Mouse (Mus musculus) neural tube, embryonic 13.5 days (tissue): ENCODE data around the gene Snx13. TPM values are rescaled to one million over a fixed set of nuclear protein-coding genes. Genes with fewer than 3 reads are reported as not detected.

ENCODE experiments used
- ATAC-seq: fragments of 200-750 bp; cut with Nextera tagmentation; 2 replicates; pipeline ENCODE4 v1.8.0; 2017; ENCODE audit warnings: low read depth, mild to moderate bottlenecking, moderate TSS enrichment, moderate library complexity
- H3K27ac ChIP-seq: fragments of 300-500 bp; sonication (generic); replicated peaks from 2 replicates; pipeline ENCODE4 v1.5.1; 2015; ENCODE audit warnings: moderate library complexity, mild to moderate bottlenecking, inconsistent platforms
- H3K27me3 ChIP-seq: fragments of 300-500 bp; sonication (generic); 2 replicates; pipeline ENCODE4 v1.6.1; 2015; ENCODE audit warnings: mild to moderate bottlenecking, inconsistent platforms
- H3K36me3 ChIP-seq: fragments of 300-500 bp; sonication (generic); 2 replicates; pipeline ENCODE4 v1.6.1; 2015; ENCODE audit warnings: mild to moderate bottlenecking, inconsistent platforms
- H3K4me1 ChIP-seq: fragments of 300-500 bp; sonication (generic); replicated peaks from 2 replicates; pipeline ENCODE4 v1.6.1; 2015; ENCODE audit warnings: inconsistent platforms
- H3K4me2 ChIP-seq: fragments of 300-500 bp; sonication (generic); 2 replicates; pipeline ENCODE4 v1.6.1; 2015; ENCODE audit warnings: inconsistent platforms, mild to moderate bottlenecking, moderate library complexity
- H3K4me3 ChIP-seq: fragments of 300-500 bp; sonication (generic); 2 replicates; pipeline ENCODE4 v1.5.1; 2015; ENCODE audit warnings: mild to moderate bottlenecking, inconsistent platforms
- H3K9ac ChIP-seq: fragments of 300-500 bp; sonication (generic); 2 replicates; pipeline ENCODE4 v1.6.1; 2015; ENCODE audit warnings: moderate library complexity, mild to moderate bottlenecking, inconsistent platforms
- H3K9me3 ChIP-seq: fragments of 300-500 bp; sonication (generic); 2 replicates; pipeline ENCODE4 v1.6.1; 2016; ENCODE audit warnings: inconsistent platforms
- WGBS: fragments of 180-500 bp; shearing (Covaris S2); methylation state at CpG from one replicate; pipeline ENCODE4 v1.1.7; 2015; 5-methylcytosine and 5-hydroxymethylcytosine counted together
- polyA plus RNA-seq: library from polyadenylated mRNA; unstranded; fragments of >200 nt; fragmentation: Nextera tagmentation; extraction: Ambion mirVana; gene quantifications from 2 replicates; pipeline ENCODE4 v1.2.1, GENCODE M21; 2015

Snx13 gene
- polyA plus RNA-seq, 1 experiment from 2014 or later = 25.3 TPM

DNA sequence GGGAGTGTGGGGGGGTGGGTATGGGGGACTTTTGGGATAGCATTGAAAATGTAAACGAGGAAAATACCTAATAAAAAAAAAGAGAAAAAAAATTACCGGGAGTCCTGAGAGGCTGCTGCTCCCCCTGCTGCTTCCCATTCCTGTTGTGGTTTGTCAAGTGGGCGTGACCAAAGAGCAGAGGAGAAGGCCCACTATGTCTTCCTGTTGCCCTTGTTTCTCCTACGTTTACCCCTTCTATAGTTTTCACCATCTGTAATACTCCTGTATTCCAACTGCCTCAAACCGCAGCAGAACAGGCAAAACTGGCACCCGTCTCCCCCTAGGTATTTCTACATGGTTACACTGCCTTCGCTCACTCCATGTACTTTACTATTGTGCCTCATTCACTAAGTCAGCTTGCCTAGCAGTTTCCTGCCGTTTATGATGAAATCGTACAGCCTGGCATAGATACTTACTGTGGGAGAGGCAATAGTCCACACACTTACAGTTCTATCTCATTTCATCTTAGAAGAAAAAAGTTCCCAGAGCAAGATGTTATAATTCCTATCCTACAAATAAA lies 28.2 kb upstream of the Snx13 start:
- Histone ChIP-seq H3K4me3 (no peak overlapping the region), H3K9me3 (no peaks in the 10 kb centered on the region), H3K4me2 (no peak overlapping the region), H3K27ac (no peak overlapping the region), H3K4me1 (no peaks in the 10 kb centered on the region), H3K9ac (no peak overlapping the region), H3K27me3 (no peaks in the 10 kb centered on the region), H3K36me3 (no peaks in the 10 kb centered on the region)
- 79% methylated on average over 9 of the region's 9 CpGs for WGBS
- no peak for ATAC-seq

DNA sequence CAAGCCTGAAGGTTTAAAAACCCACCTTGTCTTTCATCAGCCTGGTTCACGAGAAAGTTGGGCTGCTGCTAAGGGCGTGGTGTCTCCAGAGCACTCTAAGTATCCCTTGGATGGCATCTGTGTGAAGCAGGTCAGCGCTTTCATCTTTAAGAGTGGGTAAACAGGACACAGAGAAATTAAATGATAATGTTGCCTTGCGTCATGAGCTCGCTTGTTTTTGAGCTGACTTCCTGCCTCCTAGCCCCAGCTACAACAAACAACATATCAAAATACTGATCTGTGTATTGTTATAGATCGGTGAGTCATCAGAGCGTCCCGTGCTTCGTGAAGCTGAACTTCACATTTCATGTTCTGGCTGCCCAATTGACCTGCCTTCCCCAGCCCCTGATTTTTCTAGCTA lies 25.7 kb upstream of the Snx13 start:
- no peak overlapping the region for H3K9ac ChIP-seq
- 90% methylated on average over 9 of the region's 9 CpGs for WGBS
- H3K4me2 ChIP-seq = no peak overlapping the region
- no peak overlapping the region for H3K27ac ChIP-seq
- H3K4me1 ChIP-seq = no peaks in the 10 kb centered on the region
- H3K36me3 ChIP-seq = no peaks in the 10 kb centered on the region
- ATAC-seq = no peak
- no peaks in the 10 kb centered on the region for H3K9me3 ChIP-seq
- H3K4me3 ChIP-seq = no peak overlapping the region
- H3K27me3 ChIP-seq = no peaks in the 10 kb centered on the region

DNA sequence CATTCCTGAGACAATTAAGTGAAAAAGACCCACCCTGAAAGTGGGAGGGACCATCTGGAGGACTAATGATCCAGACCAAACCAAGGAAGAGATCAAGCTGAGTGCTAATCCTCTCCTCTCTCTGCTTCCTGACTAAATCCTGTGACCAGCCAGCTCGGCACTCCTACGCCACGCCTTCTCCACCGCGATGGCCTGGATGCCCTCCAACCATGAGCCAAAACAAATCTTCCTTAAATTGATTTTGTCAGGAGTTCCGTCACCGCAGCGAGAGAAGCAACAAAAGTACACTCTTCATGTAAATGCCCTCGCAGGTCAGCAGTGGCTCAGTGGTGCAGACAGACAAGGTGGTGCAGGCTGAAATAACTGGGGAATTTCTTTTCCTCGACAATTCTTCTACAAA lies 24.9 kb upstream of the Snx13 start:
- Histone ChIP-seq H3K9ac (no peak overlapping the region), H3K36me3 (no peaks in the 10 kb centered on the region), H3K4me3 (no peak overlapping the region), H3K9me3 (no peaks in the 10 kb centered on the region), H3K27ac (no peak overlapping the region), H3K4me1 (no peaks in the 10 kb centered on the region), H3K4me2 (no peak overlapping the region), H3K27me3 (no peaks in the 10 kb centered on the region)
- 58% methylated on average over 10 of the region's 10 CpGs for WGBS
- no peak for ATAC-seq

DNA sequence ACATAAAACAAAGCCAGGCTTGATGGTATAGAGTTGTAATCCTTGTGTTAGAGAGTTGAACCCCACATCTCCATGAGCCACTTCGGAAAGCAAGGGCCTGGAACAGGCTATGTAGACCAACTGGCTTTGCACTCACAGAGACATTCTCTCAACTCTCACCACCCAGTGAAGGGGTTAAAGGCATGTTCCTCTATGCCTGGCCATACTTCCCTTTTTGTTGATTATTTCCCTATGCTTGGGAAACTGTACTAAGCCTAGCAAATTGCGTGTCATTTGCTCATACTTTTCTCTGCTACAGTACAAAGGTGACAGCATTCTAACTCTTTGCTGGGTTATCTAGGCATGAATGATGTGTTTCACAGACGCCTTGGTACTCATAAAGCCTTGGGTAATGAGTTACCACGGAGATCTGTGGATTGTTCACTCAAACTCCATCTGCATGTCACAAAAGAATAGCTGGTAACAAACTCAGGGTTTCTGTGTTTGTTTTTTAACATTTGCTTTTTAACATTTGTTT lies 21.0 kb upstream of the Snx13 start:
- WGBS = 61% methylated on average over 4 of the region's 4 CpGs
- H3K36me3 ChIP-seq = no peaks in the 10 kb centered on the region
- H3K9me3 ChIP-seq = no peaks in the 10 kb centered on the region
- H3K27ac ChIP-seq = no peak overlapping the region
- ATAC-seq = no peak
- no peak overlapping the region for H3K9ac ChIP-seq
- H3K4me2 ChIP-seq = no peak overlapping the region
- H3K4me3 ChIP-seq = no peak overlapping the region
- H3K27me3 ChIP-seq = no peaks in the 10 kb centered on the region
- no peaks in the 10 kb centered on the region for H3K4me1 ChIP-seq

DNA sequence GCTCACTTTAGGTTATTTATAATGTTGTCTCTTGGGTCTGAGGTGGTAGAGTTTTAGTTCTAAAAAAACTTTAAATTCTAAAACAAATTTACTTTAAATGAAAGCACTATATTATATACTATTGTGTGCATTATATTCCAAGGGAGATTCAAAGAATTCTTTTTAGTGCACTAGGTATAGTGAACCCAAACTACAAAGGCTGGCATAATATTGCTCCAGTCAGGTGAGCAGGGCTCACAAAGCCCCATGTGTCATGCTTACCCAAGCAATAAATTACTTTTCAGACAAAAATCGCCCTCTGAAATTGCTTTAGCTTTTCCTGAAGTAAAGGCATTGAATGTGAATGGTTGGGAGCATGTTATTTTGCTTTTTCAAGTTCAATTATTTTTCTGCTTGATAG lies 19.5 kb upstream of the Snx13 start:
- 53% methylated on average over 1 of the region's 1 CpGs for WGBS
- Histone ChIP-seq H3K4me2 (no peak overlapping the region), H3K27me3 (no peaks in the 10 kb centered on the region), H3K4me1 (no peaks in the 10 kb centered on the region), H3K36me3 (no peaks in the 10 kb centered on the region), H3K27ac (no peak overlapping the region), H3K4me3 (no peak overlapping the region), H3K9me3 (no peaks in the 10 kb centered on the region), H3K9ac (no peak overlapping the region)
- ATAC-seq = no peak

DNA sequence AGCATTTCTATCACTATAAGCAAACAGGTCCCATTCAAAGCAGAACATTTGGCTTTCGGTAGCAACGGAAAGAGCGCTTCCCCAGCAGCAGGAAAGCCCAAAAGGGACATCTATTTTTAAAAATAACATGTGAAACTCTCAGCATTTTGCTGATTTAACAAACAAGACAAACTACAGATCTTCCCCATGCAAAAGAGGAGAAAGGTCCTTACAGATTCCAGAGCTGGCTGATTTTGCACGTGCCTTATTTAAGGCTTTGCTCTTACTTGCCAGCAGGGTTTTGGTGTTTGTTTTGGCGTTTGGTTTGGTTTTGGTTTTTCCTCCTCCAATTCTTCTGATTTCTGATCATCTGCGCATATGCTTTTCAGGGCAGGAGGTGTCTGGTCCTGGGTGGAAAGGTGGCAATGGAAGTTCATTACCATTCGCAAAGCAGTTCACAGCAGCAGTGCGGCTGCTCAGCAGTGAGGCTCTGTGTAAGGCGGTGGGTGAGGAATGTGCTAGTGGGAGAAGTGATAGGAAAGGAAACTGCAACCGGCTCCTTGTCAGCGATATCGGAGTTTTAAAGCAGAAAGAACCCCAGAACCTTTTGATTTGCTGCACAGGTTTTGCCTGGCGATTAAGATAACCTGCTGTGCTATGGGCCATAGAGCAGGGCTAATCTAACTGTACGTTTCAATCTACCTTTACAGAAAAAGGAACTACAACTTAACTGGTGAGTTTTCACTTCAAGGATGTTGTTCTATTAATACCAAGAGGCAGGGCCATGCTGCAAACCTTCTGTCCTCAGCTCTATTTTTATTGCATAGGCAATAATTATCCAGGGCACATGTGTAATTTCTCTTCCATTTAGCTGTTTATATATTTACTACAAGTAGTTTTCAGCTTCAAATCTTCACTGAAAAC lies 8.1 kb upstream of the Snx13 start:
- no peak overlapping the region for H3K27ac ChIP-seq
- no peak overlapping the region for H3K4me3 ChIP-seq
- 33% methylated on average over 14 of the region's 14 CpGs for WGBS
- peak overlapping the region; percentile 31 for H3K4me2 ChIP-seq
- H3K27me3 ChIP-seq = no peaks in the 10 kb centered on the region
- no peak for ATAC-seq
- no peak overlapping the region for H3K9ac ChIP-seq
- H3K9me3 ChIP-seq = no peaks in the 10 kb centered on the region
- no peaks in the 10 kb centered on the region for H3K36me3 ChIP-seq
- H3K4me1 ChIP-seq = no peaks in the 10 kb centered on the region

DNA sequence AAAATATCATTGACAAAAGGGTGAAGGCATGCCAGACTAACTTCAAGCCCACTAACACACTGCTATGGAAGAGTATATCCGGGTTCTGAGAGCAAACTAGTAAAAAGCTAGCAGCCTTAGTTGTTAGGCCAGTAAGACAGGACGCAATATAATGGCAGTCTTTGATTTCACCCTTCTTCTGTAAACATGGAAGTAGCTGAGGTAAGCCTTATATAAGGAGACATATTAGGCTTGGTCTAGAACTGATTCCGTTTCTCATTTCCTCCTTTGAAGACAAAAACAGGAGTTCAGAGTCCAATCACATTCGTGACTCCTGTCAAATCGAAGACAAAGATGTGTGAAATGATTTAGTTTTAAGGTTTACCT lies 7.4 kb upstream of the Snx13 start:
- H3K27ac ChIP-seq = no peak overlapping the region
- no peaks in the 10 kb centered on the region for H3K36me3 ChIP-seq
- no peak overlapping the region for H3K9ac ChIP-seq
- H3K9me3 ChIP-seq = no peaks in the 10 kb centered on the region
- ATAC-seq = no peak
- 81% methylated on average over 5 of the region's 5 CpGs for WGBS
- H3K27me3 ChIP-seq = no peaks in the 10 kb centered on the region
- no peaks in the 10 kb centered on the region for H3K4me1 ChIP-seq
- no peak overlapping the region for H3K4me2 ChIP-seq
- H3K4me3 ChIP-seq = no peak overlapping the region

DNA sequence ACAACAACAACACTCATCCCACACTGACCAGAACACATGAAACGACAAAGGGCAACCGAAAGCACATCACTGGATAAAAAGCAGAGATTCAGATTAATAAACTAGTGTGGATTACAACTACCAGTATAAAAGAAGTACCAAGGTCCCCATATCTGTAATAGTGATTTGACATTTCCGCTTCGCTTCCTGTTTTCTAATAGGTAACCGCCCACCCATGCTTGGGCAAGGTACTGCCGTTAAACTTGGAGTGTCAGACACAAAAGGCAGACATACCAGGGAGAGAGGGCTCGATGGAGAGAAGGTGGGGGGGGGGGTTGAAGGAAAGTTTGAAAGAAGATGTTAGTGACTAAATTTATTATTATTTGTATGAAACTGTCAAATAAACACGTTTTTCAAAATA lies 5.0 kb upstream of the Snx13 start:
- ATAC-seq = no peak
- no peak overlapping the region for H3K9ac ChIP-seq
- H3K27ac ChIP-seq = no peak overlapping the region
- H3K9me3 ChIP-seq = no peaks in the 10 kb centered on the region
- WGBS = 74% methylated on average over 8 of the region's 8 CpGs
- H3K27me3 ChIP-seq = peaks cover 7% of the 10 kb centered on the region; the same call in 1 of the 2 replicates
- no peaks in the 10 kb centered on the region for H3K4me1 ChIP-seq
- H3K36me3 ChIP-seq = no peaks in the 10 kb centered on the region
- H3K4me3 ChIP-seq = no peak overlapping the region
- no peak overlapping the region for H3K4me2 ChIP-seq

DNA sequence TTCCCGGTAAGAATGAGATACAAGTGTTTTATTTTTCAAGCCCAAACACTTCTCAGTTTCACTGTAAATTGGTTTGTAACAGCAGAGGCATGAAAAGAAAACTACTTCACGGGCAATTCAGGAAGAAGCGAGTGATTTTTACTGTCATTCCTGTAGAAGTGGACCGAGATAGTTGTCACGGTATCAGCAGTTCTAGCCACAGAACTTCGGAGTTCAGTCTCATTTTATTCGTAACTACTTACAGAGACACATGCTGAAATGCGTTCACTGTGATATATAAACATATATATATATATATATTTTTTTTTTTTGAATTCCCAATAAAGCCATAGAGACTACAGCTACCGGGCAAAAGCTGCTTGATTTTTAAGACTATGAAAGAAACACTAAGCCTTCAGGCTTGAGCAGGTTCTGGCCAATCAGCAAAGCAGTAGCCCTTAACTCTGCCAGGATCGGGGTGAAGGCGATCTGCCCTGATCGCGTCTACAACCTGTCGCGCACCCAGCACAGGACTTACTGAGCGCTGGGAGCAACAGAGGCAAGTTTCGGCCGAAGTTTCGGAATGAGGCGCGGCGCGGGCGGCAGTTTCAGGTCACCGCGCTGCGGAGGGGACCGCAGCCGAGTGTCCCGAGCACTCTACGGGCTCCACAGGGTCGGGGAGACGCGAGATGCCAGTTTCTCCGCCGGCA lies 532 bp upstream of the Snx13 start:
- Histone ChIP-seq H3K4me2 (peak overlapping the region; percentile 75), H3K9me3 (no peaks in the 10 kb centered on the region), H3K4me3 (peak overlapping the region; percentile 90), H3K4me1 (peaks cover 29% of the 10 kb centered on the region), H3K36me3 (no peaks in the 10 kb centered on the region), H3K27me3 (peaks cover 7% of the 10 kb centered on the region; the same call in 1 of the 2 replicates), H3K9ac (peak overlapping the region; percentile 96), H3K27ac (peak overlapping the region; percentile 96)
- ATAC-seq = peak; percentile 72
- under 1% methylated on average over 36 of the region's 36 CpGs for WGBS

DNA sequence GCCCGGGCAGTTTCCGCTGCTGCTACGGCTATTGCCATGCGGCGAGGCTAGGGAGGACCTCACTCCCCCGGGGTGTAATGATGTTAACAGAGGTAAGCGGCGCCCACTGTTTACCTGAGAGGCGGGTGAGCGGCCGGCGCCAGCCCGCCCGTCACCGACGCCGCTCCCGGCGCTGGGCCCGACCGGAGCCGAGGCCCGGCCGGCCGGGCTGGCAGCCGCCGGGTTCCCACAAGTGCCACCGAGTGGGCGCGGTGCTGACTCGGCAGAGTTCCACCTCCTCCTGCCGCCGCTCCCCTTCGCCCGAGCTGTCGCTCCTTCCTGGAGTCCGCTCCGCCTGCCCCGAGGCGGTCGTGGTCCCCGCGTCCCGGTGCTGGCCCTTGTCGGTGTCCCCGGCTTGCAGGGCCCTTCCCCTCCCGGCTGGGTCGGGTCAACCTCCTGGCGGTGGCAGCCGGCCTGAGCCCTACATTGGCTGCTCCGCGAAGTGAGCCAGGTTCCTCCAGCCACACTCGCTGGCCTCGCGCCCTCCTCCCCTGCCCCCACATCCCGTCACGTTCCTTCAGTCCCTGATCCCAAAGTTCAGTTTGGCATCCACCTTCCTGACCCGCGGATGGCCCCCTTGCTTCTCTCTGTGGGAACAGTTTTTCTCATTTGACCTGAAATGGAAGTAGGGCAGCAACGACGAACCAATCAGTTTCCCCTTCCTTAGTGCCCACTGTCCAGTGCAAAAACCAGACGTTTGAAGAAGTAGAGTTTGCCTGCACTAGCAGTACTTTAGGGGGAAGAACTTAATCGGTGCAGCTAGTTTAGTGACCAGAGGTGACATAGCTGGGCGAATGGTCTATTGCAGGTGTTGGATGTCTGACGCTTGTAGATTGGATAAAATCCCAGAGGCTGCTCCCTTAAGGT lies 587 bp downstream of the Snx13 start:
- H3K4me1 ChIP-seq = peaks cover 35% of the 10 kb centered on the region
- peaks cover 7% of the 10 kb centered on the region; the same call in 1 of the 2 replicates for H3K27me3 ChIP-seq
- peak overlapping the region; percentile 96 for H3K9ac ChIP-seq
- peak overlapping the region; percentile 96 for H3K27ac ChIP-seq
- peak overlapping the region; percentile 86 for H3K4me2 ChIP-seq
- no peaks in the 10 kb centered on the region for H3K36me3 ChIP-seq
- H3K4me3 ChIP-seq = peak overlapping the region; percentile 90
- under 1% methylated on average over 64 of the region's 65 CpGs for WGBS
- H3K9me3 ChIP-seq = no peaks in the 10 kb centered on the region
- peak; percentile 89 for ATAC-seq

DNA sequence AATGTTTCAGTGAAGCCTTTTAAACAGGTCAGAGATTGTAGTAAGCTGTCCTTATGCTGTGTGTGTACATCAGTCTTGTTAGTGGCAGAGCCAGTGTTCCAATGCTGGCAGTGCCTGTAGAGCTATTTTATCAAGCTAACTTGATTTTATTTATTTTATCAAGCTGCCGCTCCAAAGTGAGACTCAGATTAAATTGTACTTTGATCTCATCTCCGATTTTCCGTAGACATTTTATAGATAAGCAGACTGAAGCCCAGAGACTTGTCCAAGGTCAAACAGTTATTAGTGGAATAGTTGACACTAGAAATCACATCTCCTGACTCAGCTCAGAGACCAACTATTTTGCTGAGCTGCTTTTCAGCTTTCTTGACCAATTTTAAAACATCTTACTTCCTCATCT lies 1.9 kb downstream of the Snx13 start:
- H3K9me3 ChIP-seq = no peaks in the 10 kb centered on the region
- no peaks in the 10 kb centered on the region for H3K36me3 ChIP-seq
- 96% methylated on average over 3 of the region's 3 CpGs for WGBS
- no peak overlapping the region for H3K4me3 ChIP-seq
- H3K27ac ChIP-seq = no peak overlapping the region
- ATAC-seq = no peak
- H3K9ac ChIP-seq = no peak overlapping the region
- peaks cover 36% of the 10 kb centered on the region for H3K4me1 ChIP-seq
- H3K27me3 ChIP-seq = peaks cover 7% of the 10 kb centered on the region; the same call in 1 of the 2 replicates
- H3K4me2 ChIP-seq = peak overlapping the region; percentile 86; the same call in 1 of the 2 replicates
